Mouse (Mus musculus): ENCODE data around the gene Ifit2. TPM values are rescaled to one million over a fixed set of nuclear protein-coding genes. Genes with fewer than 3 reads are reported as not detected.
"Not testable (repeated sequence)": the region's sequence is repeated elsewhere in the genome, so short reads cannot be mapped to it uniquely, and the experiment has no call there.

The Ifit2 gene
- total RNA-seq, 1 experiment from 2014 or later, result 16.9 TPM

- not testable (repeated sequence) for ATAC-seq (replicated peaks; ENCODE audit: insufficient number of reproducible peaks, low FRiP score, low TSS enrichment, poor library complexity, severe bottlenecking)
These were observed 35.4 kb downstream of the Ifit2 start for GRCm38 (mm10) chr19:34585740-34586458.

- not testable (repeated sequence) for ATAC-seq (replicated peaks; ENCODE audit: insufficient number of reproducible peaks, low FRiP score, low TSS enrichment, poor library complexity, severe bottlenecking)
These were observed 37.6 kb downstream of the Ifit2 start for GRCm38 (mm10) chr19:34587898-34588692.

DNA sequence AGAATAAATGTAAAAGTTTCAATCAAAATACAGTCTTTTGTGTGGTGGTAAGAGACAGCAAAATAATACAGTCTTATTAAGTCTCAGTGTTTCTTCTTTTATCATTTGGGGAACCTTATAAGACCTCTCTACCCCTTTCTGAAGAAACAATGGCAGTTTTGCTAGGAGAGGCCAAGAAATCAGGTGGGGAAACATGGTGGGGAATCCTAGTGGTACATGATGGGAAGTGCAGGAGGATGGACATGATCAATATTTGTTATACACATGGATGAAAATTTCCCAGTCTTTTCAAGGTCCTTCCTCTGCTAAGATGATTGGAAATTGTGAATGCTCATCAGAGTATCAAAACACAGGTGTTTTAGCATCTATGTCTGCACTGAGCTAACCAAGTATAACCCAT is 38.5 kb downstream of the Ifit2 start:
- no peak for ATAC-seq (replicated peaks; ENCODE audit: insufficient number of reproducible peaks, low FRiP score, low TSS enrichment, poor library complexity, severe bottlenecking)

DNA sequence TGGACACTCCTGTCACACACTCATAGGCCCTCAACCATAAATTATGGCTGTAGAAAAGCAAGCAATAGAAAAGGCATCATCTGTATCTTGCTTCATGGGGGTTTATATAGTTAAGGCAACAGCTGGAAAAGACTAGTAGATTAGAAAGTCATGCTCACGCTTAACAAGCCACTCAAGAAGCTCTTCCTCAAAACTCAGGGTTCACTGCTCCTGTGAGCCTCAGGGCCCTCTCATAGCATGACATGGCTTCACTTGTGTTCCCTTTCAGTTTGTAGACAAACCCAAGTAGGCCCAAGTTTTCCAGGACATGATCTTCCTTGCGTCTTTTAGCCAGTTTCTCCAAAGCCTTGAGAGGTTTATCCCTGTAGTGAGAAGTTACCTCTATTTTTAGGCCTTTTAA is 43.0 kb downstream of the Ifit2 start:
- ATAC-seq (replicated peaks; ENCODE audit: insufficient number of reproducible peaks, low FRiP score, low TSS enrichment, poor library complexity, severe bottlenecking), result no peak

- not testable (repeated sequence) for ATAC-seq (replicated peaks; ENCODE audit: insufficient number of reproducible peaks, low FRiP score, low TSS enrichment, poor library complexity, severe bottlenecking)
These were observed 44.0 kb downstream of the Ifit2 start for GRCm38 (mm10) chr19:34594523-34594922.

DNA sequence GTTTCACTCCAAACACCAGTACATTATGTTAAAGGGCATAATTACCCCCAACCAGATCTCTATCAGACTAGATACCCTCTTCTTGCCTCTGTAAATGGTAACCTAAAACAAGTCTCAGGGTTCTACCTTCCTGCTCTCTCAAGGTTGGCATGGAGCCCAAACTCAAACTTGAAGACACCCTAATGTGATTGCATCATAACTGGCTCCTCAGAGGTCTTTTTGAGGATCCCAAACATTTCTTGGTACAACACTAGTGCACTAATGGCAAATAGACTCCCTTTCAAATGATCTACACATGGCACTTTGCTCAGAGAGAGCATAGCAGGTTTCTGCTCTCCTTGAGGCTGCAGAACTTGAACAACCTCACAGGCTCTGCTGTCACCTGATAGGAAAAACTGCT is 46.3 kb downstream of the Ifit2 start:
- ATAC-seq (replicated peaks; ENCODE audit: insufficient number of reproducible peaks, low FRiP score, low TSS enrichment, poor library complexity, severe bottlenecking), result no peak

GRCm38 (mm10) chr19:34598341-34598740 is 47.8 kb downstream of the Ifit2 start:
- ATAC-seq (replicated peaks; ENCODE audit: insufficient number of reproducible peaks, low FRiP score, low TSS enrichment, poor library complexity, severe bottlenecking), result no peak

GRCm38 (mm10) chr19:34599250-34599649 is 48.8 kb downstream of the Ifit2 start:
- peak; percentile 74 for ATAC-seq (replicated peaks; ENCODE audit: insufficient number of reproducible peaks, low FRiP score, low TSS enrichment, poor library complexity, severe bottlenecking)

GRCm38 (mm10) chr19:34601888-34602287 is 51.4 kb downstream of the Ifit2 start, which contains the start of gene Ifit1bl1:
Gene Ifit1bl1 (minus strand): TSS chr19:34601956.
- ATAC-seq (replicated peaks; ENCODE audit: insufficient number of reproducible peaks, low FRiP score, low TSS enrichment, poor library complexity, severe bottlenecking), result peak; percentile 73

DNA sequence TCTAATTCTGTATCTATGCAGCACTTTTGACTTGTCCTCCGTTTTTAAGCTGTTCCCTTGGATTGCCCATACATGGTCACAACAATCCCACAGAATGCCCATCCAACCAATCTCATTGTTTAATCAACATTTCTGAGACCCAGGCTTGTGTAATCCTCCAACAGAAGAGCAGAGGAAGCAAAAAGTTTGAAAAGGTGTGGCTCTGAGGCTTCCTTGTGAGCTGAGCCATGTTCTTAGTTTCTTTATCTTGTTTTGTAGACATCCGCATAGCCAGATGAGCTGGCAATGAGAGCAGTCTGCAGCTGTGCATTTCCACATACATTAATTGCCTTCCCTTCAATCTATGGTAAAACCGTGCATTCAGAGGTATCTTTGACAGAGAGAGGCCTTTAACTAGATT is 55.0 kb downstream of the Ifit2 start:
- no peak for ATAC-seq (replicated peaks; ENCODE audit: insufficient number of reproducible peaks, low FRiP score, low TSS enrichment, poor library complexity, severe bottlenecking)

GRCm38 (mm10) chr19:34607237-34608051 is 57.0 kb downstream of the Ifit2 start, which contains the start of gene Ifit3b:
Gene Ifit3b (plus strand): TSS chr19:34607970.
- ATAC-seq (replicated peaks; ENCODE audit: insufficient number of reproducible peaks, low FRiP score, low TSS enrichment, poor library complexity, severe bottlenecking), result peak; percentile 87

- not testable (repeated sequence) for ATAC-seq (replicated peaks; ENCODE audit: insufficient number of reproducible peaks, low FRiP score, low TSS enrichment, poor library complexity, severe bottlenecking)
These were observed 59.6 kb downstream of the Ifit2 start for GRCm38 (mm10) chr19:34610118-34610517.

GRCm38 (mm10) chr19:34612243-34613001 is 61.9 kb downstream of the Ifit2 start:
- ATAC-seq (replicated peaks; ENCODE audit: insufficient number of reproducible peaks, low FRiP score, low TSS enrichment, poor library complexity, severe bottlenecking), result not testable (repeated sequence)

GRCm38 (mm10) chr19:34620871-34621270 is 70.4 kb downstream of the Ifit2 start:
- no peak for ATAC-seq (replicated peaks; ENCODE audit: insufficient number of reproducible peaks, low FRiP score, low TSS enrichment, poor library complexity, severe bottlenecking)

DNA sequence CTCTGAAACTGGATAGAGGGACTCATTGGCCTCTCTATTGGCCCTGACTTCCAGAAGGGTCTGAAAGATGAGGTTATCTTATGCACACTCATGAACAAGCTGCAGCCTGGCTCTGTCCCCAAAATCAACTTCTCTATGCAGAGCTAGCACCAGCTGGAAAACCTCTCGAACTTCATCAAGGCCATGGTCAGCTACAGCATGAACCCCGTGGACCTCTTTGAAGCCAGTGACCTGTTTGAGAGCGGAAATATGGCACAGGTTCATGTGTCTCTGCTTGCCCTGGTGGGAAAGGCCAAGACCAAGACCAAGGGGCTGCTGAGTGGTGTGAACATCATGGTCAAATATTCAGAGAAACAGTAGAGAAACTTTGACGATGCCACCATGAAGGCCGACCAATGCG is 73.3 kb downstream of the Ifit2 start:
- no peak for ATAC-seq (replicated peaks; ENCODE audit: insufficient number of reproducible peaks, low FRiP score, low TSS enrichment, poor library complexity, severe bottlenecking)

DNA sequence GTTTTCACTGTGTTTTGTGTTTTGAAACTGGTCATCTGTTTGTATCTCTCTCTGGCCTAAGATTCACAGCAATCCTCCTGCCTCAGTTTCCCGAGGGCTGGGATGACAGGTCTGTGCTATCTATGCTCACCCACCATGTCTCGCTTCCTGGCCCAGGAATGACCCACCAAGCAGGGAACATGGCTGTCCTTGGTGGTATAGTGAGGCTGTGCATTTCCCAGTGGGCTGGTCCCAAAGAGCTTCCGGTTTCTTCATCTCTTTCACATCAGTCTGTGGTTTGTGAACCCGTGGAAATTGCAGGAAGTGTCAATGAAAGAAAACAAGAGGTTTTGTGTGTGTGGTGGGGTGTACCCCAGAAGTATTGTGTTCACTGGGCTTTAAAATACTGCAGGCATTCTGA is 74.2 kb downstream of the Ifit2 start:
- no peak for ATAC-seq (replicated peaks; ENCODE audit: insufficient number of reproducible peaks, low FRiP score, low TSS enrichment, poor library complexity, severe bottlenecking)
